Mouse (Mus musculus): ENCODE results near the gene Crygn.
A peak's percentile ranks its signal among the peaks of the same experiment; 100 is the strongest.

The Crygn gene

DNA sequence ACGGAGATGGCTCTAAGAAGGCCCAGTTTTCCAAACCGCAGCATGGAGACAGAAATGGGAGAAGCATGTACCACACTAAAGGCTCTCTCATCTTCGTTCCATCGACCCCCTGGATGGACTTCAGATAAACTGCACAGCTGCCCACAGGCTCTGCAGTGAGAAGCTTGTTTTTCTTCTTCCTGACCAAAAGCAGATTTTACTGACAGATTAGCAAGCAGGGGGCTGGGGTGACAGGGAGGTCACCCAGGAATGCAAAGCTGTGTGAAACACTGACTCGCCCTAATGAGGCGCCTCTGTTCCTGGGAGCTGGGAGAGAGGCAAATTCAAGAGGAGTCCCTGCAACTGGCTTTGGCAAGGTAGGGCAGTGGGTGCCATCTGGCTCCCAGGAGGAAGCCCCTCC lies 10.3 kb downstream of the Crygn start:
- DNase-seq (ENCODE audit: low spot score): peak; percentile 34

DNA sequence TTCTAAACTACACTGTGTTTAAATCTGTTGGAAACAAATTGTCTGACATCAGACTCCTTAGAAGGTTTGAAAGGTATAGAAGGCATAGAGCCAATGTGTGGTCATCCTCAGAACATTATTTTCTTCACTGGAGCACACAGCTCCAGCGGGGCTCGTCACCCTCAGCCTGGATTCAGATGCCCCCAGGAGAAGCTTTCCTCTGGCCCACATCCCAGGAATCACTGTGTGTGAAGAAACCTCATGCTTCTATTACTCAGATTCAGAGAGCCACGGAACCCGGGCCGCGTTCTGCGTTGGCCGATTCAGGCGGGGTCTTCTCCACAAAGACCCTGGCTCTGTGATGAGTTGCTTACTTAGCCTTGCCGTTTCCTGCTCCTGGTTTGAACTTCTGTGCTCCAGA lies 13.9 kb downstream of the Crygn start:
- no peak for DNase-seq (ENCODE audit: low spot score)

DNA sequence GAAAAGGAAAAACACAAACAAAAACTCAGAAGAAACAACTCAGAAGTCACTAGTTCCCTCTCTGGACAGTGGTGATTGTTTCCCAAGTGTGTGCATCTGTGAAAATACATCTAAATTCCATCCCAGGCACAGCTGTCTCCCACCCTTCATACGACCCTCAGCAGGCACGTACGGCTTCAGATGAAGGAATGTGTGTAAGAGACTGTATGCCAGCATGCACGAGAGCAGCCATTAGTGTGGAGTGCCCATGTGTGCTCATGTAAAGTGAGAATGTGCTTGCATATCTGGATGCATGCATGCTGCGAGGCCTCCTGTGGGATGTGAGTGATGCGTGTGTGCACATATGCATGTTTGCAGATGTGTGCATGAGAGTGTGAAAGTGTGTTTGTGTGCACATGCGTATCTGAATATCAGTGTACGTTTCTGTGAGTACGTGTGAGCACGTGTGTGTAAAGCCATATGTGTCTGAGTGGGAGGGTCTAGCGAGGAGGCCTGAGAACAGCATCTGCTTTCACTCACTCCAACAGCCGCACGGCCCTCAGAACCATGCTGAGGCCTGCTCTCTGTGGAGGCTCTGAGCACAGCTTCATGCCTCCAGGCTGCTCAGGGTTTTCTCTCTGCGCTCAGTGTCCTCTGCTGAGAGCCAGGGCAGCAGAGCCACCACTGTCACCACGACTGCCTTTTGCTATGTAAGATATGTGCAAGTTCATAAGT lies 16.5 kb downstream of the Crygn start:
- DNase-seq (ENCODE audit: low spot score): no peak

- DNase-seq (ENCODE audit: low spot score): no peak
Observed at GRCm38 (mm10) chr5:24739141-24739753, 18.6 kb downstream of the Crygn start.

GRCm38 (mm10) chr5:24738517-24738916 lies 19.3 kb downstream of the Crygn start:
- DNase-seq (ENCODE audit: low spot score): no peak

- DNase-seq (ENCODE audit: low spot score): no peak
Observed at GRCm38 (mm10) chr5:24737595-24737994, 20.2 kb downstream of the Crygn start.

DNA sequence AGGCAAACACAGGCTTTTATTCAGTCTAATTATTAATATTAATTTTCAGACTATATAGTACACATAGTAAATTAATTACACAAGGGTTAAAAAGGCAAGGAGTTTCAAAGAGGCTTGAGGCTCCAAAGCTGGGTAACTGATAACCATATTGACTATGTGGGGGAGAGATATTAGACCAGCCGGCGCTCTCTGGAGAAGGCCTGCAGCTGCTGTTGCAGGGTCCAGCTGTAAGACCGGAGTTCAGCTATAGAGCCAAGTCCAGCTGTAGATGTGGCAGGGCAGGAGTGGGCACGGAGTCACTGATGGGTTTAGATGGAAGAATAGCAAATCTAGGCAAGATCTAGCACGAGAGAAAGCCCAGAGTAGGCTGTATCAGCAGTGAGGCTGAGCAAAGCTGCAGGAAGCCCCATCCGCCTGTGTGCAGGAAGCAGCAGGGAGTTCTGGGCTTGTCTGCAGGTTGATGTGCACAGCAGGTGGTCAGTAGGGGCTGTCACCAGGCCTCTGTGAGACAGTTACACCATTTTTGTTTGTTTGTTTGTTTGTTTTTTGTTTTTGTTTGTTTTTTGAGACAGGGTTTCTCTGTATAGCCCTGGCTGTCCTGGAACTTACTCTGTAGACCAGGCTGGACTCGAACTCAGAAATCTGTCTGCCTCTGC lies 23.9 kb downstream of the Crygn start:
- DNase-seq (ENCODE audit: low spot score): no peak

DNA sequence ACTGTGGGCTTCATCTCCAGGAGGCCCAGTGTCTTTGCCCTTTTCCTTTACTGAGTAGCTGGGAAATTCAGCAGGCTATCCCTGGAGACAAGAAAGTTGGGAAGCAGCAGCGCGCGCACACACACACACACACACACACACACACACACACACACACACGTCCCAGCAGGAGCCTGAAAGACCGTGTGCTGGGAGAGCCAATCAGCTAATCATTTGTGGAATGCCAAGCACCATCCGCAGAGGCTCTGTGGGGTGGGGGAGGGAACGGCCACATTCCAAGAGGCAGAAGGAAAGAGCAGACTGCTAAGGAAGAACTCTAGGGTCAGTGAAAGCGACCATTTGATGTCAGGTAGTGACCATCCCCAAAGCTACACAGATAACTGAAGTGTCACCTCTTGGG lies 24.7 kb downstream of the Crygn start:
- DNase-seq (ENCODE audit: low spot score): peak; percentile 69

DNA sequence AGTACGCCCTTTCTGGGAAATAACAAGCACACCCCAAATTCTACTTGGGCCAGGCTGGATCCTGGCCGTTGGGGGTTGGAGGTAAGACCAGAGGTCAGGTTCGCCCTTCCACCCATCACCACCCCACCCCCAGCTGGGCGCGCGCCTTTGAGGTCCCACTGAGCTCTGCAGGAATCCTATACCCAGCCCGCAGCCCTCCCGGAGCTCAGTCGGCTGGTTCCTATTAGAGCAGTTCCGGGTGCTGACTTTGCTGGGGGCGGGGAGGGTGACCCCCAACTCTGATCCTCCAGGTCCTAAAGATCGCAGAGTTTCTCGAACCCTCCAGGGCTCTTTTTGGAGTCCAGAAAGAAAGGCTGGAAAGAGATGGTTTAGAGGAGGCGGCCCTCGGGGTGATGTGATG lies 26.8 kb downstream of the Crygn start:
- no peak for DNase-seq (ENCODE audit: low spot score)

- peak; percentile 53 for DNase-seq (ENCODE audit: low spot score)
Observed at GRCm38 (mm10) chr5:24730488-24730871, 27.3 kb downstream of the Crygn start, which contains the start of gene Wdr86. Gene Wdr86 (minus strand): TSS chr5:24730727.

DNA sequence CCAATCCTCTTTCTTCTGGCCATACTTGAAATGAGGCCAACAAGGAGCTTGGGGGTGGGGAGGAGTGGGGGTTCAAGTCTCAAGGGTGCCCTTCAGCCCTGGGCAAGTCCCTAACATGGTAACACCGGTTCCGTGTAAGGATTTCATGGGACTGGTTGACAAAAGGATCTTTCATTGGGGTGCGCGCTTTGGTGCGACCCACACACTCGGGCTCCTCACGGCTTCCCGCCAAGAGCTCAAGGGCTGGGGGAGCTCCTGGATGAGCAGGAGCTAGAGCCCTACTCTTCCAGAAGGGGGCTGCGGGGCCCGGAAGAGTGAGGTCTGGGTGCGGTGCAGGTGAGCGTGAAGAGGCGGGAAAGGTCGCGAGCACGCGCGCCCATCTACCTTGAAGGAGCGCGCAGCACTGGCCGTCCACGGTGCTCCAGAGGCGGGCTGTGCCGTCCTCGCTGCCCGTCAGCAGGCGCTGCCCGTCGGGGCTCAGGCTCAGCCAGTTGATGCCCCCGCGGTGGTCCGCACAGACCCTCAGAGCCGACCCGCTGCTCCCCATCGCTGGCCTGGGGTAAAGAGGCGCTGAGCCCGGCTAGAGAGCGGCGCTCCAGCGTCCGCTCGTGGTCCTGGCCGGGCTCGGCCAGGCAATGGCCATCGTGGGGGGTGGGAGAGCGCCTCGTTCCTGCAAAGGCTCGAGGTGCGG lies 27.9 kb downstream of the Crygn start:
- peak; percentile 51 for DNase-seq (ENCODE audit: low spot score)

- DNase-seq (ENCODE audit: low spot score): no peak
Observed at GRCm38 (mm10) chr5:24726901-24727836, 30.6 kb downstream of the Crygn start.

- DNase-seq (ENCODE audit: low spot score): no peak
Observed at GRCm38 (mm10) chr5:24725897-24726296, 31.9 kb downstream of the Crygn start.

DNA sequence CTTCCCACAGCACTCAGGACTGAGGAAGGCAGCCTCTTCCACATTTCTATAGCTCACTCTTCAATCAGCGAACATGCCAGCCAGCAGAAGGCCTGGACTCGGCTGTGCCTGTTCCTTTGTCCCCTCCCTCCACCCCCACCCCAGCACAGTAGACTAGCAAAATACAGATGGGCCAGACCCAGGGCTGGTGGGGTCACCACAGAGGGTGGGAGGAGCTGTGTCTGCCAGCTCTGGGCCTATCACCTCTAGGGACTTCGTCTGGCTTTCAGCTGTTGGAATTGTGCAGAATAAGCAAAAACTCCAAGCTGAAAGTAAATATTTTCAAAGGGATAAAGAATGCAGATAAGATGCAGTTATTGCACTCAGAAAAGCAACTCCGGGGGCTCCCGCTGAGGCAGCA lies 33.0 kb downstream of the Crygn start:
- DNase-seq (ENCODE audit: low spot score): no peak

GRCm38 (mm10) chr5:24724270-24724634 lies 33.6 kb downstream of the Crygn start:
- no peak for DNase-seq (ENCODE audit: low spot score)

GRCm38 (mm10) chr5:24723527-24724269 lies 34.1 kb downstream of the Crygn start:
- DNase-seq (ENCODE audit: low spot score): no peak

GRCm38 (mm10) chr5:24719852-24720251 lies 38.0 kb downstream of the Crygn start:
- DNase-seq (ENCODE audit: low spot score): no peak

DNA sequence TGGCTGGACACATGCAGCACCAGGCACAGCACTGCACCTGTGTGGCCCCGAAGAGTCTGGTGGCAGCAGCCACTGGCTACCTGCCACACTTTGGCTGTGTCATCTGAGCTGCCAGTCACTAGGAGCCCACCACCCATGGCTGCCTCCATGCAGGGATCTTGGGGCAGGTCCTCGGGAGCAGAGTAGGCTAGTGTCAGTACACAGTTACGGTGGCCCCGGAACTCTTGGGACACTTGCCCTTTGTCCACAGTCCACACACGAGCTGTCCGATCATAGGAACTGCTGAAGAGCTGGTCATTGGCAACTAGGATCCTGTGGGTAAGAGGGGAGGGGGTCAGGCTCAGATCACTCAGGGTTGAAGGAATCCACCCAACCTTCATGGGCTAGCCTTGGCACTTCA lies 39.7 kb downstream of the Crygn start:
- DNase-seq (ENCODE audit: low spot score): no peak

DNA sequence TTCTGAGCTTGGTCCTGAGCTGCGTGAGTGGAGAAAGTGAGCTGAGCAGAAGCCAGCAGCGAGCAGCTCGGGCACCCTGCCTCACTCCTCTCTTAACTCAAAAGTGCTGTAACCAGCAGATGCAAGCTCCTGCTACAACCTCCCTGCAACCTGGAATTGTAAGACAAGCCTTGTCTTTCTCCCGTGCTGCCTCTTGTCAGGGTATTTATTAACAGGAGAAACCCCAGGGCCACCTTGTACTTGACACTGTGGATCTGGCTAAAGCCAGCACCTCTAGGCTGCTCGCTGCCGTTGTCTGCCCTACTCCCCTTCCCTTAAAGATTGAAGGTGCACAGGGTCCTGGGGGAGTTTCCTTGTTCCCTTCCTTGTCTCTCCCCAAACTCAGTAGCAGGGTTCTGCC lies 43.8 kb downstream of the Crygn start:
- DNase-seq (ENCODE audit: low spot score): no peak

DNA sequence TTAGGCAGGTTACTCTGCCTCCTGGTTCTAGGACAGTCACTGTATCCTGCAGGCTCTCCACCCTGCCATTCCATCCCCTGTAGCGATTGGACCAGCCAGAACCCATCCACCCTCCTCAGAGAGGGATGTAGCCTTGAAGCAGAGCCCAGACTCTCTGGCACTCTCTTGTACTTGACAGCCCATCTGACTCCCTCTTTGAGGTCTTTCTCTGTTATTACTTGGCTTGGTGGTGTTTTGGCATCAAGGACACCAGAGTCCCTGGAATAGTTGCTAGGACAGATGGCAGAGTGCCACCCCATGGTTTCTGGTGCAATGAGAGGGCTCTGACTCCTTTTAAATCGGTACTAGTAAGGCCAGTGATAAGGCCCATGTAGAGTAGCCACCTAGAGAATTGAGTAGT lies 44.6 kb downstream of the Crygn start:
- no peak for DNase-seq (ENCODE audit: low spot score)

DNA sequence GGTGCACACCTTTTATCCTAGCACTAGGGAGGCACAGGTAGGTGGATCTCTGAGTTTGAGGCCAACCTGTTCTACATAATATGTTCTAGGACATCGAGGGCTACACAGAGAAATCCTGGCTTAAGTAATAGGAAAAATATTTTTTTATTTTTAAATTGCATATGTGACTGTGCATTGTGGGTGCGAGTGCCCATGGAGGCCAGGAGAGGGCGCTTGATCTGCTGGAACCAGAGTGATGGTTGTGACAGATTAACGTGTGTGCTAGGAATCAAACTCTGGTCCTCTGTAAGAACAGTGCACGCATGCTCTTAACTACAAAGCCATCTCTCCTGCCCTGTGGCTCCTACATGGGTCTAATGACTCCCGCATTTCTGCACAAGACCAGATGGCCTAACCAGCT lies 46.2 kb downstream of the Crygn start:
- no peak for DNase-seq (ENCODE audit: low spot score)
